Mouse (Mus musculus) lung, adult 2 months (tissue): ENCODE measurements around the gene Anapc15. TPM values are rescaled to one million over a fixed set of nuclear protein-coding genes. Genes with fewer than 3 reads are reported as not detected.

Experiments used
- DNase-seq: peaks from one replicate; pipeline ENCODE4 v3.0.0; 2022
- H3K4me1 ChIP-seq: fragments of 200-500 bp; 2 replicates; pipeline ENCODE4 v1.6.1; 2011; ENCODE audit warnings: low read length; ENCODE audit not compliant: control insufficient read depth, insufficient read depth
- H3K4me3 ChIP-seq: fragments of 200-500 bp; replicated peaks from 2 replicates; pipeline ENCODE3; 2011; ENCODE audit warnings: low read depth, mild to moderate bottlenecking, control low read depth, low read length; ENCODE audit errors: extremely low read depth
- CTCF ChIP-seq: fragments of 200-500 bp; IDR thresholded peaks from 2 replicates; pipeline ENCODE4 v1.5.1; 2011; ENCODE audit warnings: mild to moderate bottlenecking, low read length, control low read depth; ENCODE audit not compliant: insufficient read depth
- POLR2A ChIP-seq: fragments of 200-500 bp; IDR thresholded peaks from 2 replicates; pipeline ENCODE4 v1.6.1; 2011; ENCODE audit warnings: low read depth, mild to moderate bottlenecking, control low read depth, low read length, borderline replicate concordance; ENCODE audit errors: extremely low read depth
- WGBS: fragments of 180-500 bp; shearing (Covaris S2); methylation state at CpG from one replicate; pipeline ENCODE4 v1.1.7; 2018; 5-methylcytosine and 5-hydroxymethylcytosine counted together
- polyA plus RNA-seq: library from polyadenylated mRNA; depleted of rRNA; stranded (reverse); fragments of >200 nt; gene quantifications from 2 replicates; pipeline ENCODE4 v1.2.3, GENCODE M21; 2012; rRNA removed

Gene Anapc15
- 21.1 and 36.2 TPM in 2 replicates for polyA plus RNA-seq

DNA sequence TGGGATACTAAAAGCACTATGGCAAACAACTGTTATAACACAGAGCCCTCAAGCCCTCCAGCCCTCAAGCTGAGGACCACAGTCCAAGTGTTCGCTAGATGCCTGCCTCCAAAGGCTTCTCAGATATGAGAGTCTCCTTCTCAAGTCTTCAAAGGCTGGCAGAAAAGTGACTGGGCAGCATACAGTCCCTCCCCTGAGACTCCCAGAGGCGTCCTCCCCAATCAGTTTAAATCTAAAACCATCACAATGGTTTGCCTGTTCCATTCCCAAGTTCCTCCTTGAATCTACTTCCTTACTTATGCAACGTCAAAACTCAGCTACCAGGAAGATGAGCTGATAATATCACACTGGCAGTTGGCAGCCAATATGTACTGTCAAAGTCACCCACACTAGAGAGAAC, at the start of gene Anapc15:
Gene Anapc15 (plus strand): TSS at position 301 of the 400 bp plus-strand sequence.
- no peak for DNase-seq
- no peak for TF ChIP-seq CTCF
- Histone ChIP-seq H3K4me1 (no peaks in the 10 kb centered on the region), H3K4me3 (no peak within 1 kb of the TSS)
- 61% methylated on average over 3 of the region's 3 CpGs for WGBS

DNA sequence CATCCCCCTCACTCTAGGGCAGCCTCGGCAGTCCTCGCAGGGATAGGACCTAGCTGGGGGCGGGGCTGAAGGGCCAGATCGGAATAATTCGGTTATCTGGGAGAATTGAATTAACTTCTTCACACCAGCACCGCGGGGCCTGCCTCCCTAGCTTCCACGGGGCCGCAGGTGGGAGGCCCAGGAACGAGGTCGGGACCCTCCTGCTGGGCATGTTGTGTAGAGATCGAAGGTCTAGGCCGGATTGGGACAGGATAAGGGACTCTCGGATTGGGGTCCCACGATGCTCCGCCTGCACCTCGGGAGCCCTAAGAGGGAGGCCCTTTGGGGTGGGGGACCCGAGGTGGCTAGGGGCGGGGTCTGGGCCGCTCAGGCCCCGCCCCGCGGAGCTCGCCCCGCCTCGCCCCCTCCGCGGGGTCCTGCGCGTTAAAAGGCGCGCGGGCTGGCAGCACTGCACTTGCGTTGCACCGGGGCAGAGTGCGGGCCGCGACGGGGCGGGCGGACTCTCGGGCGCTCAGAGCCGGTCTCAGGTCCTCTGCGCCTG, 45.6 kb upstream of the Anapc15 start, which contains the start of gene Phox2a:
Gene Phox2a (plus strand): TSS at position 453 of the 541 bp plus-strand sequence.
- no peak within 1 kb of the TSS for H3K4me3 ChIP-seq
- H3K4me1 ChIP-seq, result peaks cover 4% of the 10 kb centered on the region; the same call in 1 of the 2 replicates
- TF ChIP-seq POLR2A, result no peak
- TF ChIP-seq CTCF, result no peak
- DNase-seq, result no peak
- WGBS, result 2% methylated on average over 45 of the region's 45 CpGs

DNA sequence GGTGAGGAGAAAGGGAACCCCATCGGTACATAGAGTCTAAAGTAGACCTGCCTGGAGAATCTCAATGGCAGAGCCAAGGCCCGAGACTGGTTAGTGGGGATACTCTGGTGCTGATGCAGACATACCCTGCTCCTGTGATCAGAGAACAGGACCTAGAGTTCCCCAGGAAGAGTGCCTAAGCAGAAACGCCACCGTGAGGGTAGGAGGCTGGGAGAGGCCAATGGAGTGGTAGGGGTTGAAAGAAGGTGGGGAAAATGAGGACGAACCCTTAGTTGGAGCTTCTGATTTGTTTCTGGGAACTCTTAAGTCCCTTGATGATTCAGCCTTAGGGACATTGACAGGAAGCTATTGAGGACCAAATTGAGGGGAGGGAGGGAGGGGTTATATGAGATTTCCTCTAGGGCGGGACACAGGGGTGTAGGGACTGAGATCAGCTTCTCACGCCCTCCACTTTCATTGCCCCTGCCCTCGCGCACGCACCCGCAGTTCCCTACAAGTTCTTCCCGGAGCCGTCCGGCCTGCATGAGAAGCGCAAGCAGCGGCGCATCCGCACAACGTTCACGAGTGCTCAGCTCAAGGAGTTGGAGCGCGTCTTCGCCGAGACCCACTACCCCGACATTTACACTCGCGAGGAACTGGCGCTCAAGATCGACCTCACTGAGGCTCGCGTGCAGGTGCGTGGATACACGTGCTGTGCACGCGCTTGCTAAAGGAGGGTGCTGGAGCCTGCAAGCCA, 43.1 kb upstream of the Anapc15 start:
- H3K4me1 ChIP-seq, result peaks cover 4% of the 10 kb centered on the region; the same call in 1 of the 2 replicates
- no peak overlapping the region for H3K4me3 ChIP-seq
- 7% methylated on average over 35 of the region's 35 CpGs for whole genome bisulfite sequencing
- no peak for DNase-seq
- TF ChIP-seq POLR2A (no peak), CTCF (no peak)

DNA sequence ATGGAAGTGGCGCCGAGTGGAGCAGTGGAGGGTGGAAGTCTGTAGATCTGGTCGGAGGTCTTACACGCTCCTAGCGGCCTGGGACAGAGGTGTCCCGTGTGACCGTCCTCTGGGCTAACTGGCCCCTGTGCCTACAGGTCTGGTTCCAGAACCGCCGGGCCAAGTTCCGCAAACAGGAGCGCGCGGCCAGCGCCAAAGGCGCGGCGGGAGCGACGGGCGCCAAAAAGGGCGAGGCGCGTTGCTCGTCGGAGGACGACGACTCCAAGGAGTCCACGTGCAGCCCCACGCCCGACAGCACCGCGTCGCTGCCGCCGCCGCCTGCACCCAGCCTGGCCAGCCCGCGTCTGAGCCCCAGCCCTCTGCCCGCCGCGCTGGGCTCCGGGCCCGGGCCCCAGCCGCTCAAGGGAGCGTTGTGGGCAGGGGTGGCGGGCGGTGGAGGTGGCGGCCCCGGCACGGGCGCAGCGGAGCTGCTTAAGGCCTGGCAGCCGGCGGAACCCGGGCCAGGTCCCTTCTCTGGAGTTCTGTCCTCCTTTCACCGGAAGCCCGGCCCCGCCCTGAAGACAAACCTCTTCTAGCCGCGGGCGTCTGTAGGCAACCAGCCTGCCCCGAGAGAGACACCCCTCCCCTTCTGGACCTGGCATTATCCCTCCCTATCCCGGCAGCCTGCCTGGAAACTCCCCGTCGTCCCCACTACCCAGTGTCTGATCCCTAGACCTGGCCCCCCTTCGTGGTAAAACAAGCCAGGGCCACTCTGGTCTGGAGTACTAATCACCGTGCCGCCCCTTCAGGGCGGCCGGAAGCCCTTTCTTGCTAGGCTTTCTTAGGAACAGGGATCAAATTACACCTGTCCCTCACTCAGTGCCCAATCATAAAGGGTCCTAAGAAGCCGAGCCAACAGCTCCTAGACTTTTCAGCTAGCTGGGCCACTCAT, 41.7 kb upstream of the Anapc15 start:
- WGBS, result under 1% methylated on average over 68 of the region's 71 CpGs
- TF ChIP-seq POLR2A (0 out of 2 replicates have a peak, but pooled peaks have one; percentile 3), CTCF (no peak)
- Histone ChIP-seq H3K4me1 (peaks cover 4% of the 10 kb centered on the region; the same call in 1 of the 2 replicates), H3K4me3 (peak overlapping the region; percentile 8)
- peak; percentile 59 for DNase-seq

DNA sequence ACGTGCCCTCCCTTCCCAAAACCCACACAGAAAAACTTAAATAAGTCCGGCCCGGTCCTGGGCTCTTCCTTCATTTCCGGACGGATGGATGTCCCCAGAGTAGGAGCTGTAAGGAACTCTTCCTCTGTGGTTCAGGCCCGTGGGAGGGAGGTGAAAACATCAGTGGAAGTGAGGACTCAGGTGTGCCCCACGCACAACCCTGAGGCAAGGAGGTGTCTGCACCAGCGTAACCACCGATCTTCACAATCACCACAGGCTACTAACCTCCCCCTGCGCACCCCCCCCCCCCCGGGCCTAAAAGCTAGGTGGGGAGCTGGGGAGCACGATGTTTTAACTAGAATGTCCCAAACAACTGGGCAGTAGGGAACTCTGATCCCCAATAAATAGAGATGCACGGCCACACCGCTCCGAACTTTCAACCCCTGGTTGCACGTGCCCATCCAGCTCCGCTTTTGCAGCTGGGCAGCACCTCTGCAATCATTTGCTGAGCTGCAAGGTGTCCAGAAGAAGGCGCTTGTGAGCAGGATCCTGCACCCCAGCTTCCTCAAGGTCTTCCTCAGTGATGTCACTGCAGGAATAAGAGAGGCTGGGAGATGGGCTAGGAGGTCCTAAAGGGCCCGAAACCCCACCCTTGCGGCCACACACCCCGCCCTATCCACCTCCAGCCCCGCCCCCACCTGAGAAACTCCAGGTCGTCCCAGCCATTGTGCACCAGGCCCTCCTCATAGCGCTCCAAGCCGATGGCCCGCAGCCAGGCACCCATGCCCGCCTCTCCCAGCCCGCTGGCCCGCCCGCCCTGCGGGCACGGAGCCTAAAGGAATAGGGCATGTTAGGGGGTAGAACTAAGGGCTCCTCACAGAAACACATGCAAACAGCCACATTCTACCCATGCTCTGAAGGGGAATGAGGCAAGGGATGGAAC, 40.4 kb upstream of the Anapc15 start:
- peak; percentile 50; the same call in 1 of the 2 replicates for TF ChIP-seq CTCF
- TF ChIP-seq POLR2A, result no peak
- peaks cover 4% of the 10 kb centered on the region; the same call in 1 of the 2 replicates for H3K4me1 ChIP-seq
- H3K4me3 ChIP-seq, result no peak overlapping the region
- peak; percentile 40 for DNase-seq
- WGBS, result 56% methylated on average over 32 of the region's 32 CpGs

DNA sequence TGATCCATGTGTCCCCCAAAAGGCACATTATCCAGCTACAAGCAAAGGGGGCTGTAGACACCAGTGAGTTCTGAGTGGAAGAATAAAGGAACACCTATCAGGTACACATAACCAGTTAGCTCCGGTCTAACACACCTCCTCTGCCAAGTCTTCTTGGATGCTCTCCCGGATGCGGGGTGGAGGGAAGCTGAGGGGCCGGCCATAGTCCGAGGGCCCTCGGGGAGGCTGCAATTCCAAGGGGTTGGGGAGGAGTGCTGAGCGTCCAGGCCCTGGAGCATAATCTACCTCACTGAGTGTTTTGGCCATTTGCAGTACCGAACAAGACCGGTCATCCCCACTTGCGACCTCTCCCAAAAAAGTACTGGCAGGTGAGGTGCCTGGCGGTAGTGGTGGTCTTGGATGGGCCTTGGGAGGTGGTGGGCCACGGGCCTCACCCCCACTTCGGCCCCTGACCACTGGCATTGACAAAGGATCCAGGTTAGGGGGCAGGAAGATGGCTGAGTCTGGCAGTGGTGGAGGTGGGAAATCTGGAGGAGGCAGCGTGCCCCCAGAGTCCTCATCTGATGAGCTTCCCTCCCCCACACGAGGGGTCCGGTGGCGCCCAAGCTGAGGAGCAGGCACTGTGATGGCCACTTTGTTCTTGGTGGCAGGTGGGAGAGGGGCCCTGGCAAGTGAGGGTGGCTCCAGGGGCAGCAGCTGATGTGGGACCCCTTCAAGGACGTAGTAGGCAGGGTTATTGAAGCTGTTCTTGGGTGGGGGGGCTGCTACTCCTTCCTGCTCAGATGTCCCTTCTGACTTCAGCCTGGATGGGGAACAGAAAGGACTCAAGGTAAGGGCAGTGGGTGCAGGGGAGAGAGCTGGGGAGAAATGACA, 39.5 kb upstream of the Anapc15 start:
- H3K4me3 ChIP-seq, result no peak overlapping the region
- peaks cover 4% of the 10 kb centered on the region; the same call in 1 of the 2 replicates for H3K4me1 ChIP-seq
- whole genome bisulfite sequencing, result 84% methylated on average over 18 of the region's 18 CpGs
- no peak for TF ChIP-seq POLR2A
- no peak for TF ChIP-seq CTCF
- no peak for DNase-seq

DNA sequence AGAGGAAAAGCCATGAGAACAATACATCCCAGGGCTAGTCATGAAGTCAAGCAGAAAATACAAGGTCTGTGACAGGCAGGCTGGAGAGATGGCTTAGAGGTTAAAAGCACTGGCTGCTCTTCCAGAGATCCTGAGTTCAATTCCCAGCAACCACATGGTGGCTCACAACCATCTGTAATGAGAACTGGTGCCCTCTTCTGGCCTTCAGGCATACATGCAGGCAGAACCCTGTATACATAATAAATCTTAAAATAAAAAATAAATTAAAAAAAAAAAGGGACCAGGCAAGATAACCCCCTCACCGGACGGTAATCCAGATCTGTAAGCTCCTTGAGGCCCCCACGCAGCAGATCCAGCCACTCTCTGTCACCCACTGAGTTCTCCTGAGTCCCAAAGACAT, 33.1 kb upstream of the Anapc15 start:
- no peak for DNase-seq
- no peak for TF ChIP-seq CTCF
- WGBS, result 97% methylated on average over 3 of the region's 3 CpGs
- Histone ChIP-seq H3K4me3 (no peak overlapping the region), H3K4me1 (no peaks in the 10 kb centered on the region)

DNA sequence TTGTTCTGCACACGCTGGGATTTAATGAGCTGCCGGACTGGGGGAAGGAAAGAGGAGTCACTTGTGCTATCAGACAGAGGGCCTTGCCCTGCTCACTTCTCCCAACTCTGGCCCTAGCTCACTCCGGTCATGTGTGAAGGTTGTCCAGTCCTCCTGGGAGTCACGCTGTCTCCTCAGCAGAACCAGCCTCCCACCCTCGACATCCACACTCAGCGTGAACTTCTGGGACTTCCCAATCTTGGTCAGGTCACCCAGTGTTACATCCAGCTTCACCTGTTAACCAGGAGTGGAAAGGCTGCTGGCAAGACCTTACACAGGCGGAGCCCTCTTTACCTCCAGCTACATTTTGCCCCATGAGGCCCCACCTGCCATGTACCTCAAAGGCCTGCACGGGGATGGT, 32.1 kb upstream of the Anapc15 start:
- DNase-seq, result no peak
- WGBS, result 92% methylated on average over 8 of the region's 8 CpGs

More for the DNA sequence above, 32.1 kb upstream of the Anapc15 start:
- H3K4me1 ChIP-seq, result no peaks in the 10 kb centered on the region; the same call in 1 of the 2 replicates
- TF ChIP-seq CTCF (no peak), POLR2A (no peak)
- no peak overlapping the region for H3K4me3 ChIP-seq
